Mouse (Mus musculus) myocyte (in vitro differentiated cells): ENCODE data around the gene Fam120b.
A peak's percentile ranks its signal among the peaks of the same experiment; 100 is the strongest.

ENCODE experiments used
- CEBPB ChIP-seq: IDR thresholded peaks from 2 replicates; pipeline ENCODE4 v1.6.1; 2011; ENCODE audit warnings: mild to moderate bottlenecking, moderate library complexity; ENCODE audit not compliant: poor library complexity, insufficient read depth, severe bottlenecking
- E2F4 ChIP-seq: IDR thresholded peaks from one replicate; pipeline ENCODE4 v1.6.1; 2011; ENCODE audit warnings: mild to moderate bottlenecking, control low read depth, moderate library complexity; ENCODE audit not compliant: insufficient read depth
- MAX ChIP-seq: IDR thresholded peaks from one replicate; pipeline ENCODE4 v1.6.1; 2011; ENCODE audit warnings: low read depth, mild to moderate bottlenecking, control low read depth
- MYOD1 ChIP-seq, 3 experiments: IDR thresholded peaks; one replicate each; pipeline ENCODE4 v1.6.1; 2011; ENCODE audit warnings: control low read depth in 2 of 3, low read depth in 2 of 3, mild to moderate bottlenecking in 2 of 3, moderate library complexity in 1 of 3; ENCODE audit not compliant: insufficient read length in 2 of 3, control insufficient read depth in 1 of 3
- MYOG ChIP-seq, 3 experiments: IDR thresholded peaks; one replicate each; pipeline ENCODE4 v1.6.1; 2011; ENCODE audit warnings: control low read depth in 2 of 3, low read depth in 2 of 3, mild to moderate bottlenecking in 2 of 3; ENCODE audit not compliant: insufficient read length in 2 of 3, control insufficient read depth in 1 of 3, insufficient read depth in 1 of 3
- POLR2A ChIP-seq: IDR thresholded peaks from one replicate; pipeline ENCODE4 v1.6.1; 2011; ENCODE audit warnings: low read depth, mild to moderate bottlenecking, control low read depth, moderate library complexity; ENCODE audit not compliant: insufficient read length
- POLR2AphosphoS2 ChIP-seq: IDR thresholded peaks from one replicate; pipeline ENCODE4 v1.6.1; 2011; ENCODE audit warnings: low read depth, control low read depth; ENCODE audit not compliant: insufficient read length
- REST ChIP-seq: IDR thresholded peaks from one replicate; pipeline ENCODE4 v1.6.1; 2011; ENCODE audit warnings: mild to moderate bottlenecking, control low read depth, moderate library complexity; ENCODE audit not compliant: insufficient read depth, insufficient read length
- SRF ChIP-seq: IDR thresholded peaks from one replicate; pipeline ENCODE4 v1.6.1; 2011; ENCODE audit warnings: low read depth; ENCODE audit not compliant: control insufficient read depth, insufficient read length
- TCF12 ChIP-seq: IDR thresholded peaks from one replicate; pipeline ENCODE4 v1.6.1; 2011; ENCODE audit warnings: mild to moderate bottlenecking, control low read depth; ENCODE audit not compliant: poor library complexity, insufficient read depth, severe bottlenecking
- TCF3 ChIP-seq: IDR thresholded peaks from one replicate; pipeline ENCODE4 v1.6.1; 2011; ENCODE audit warnings: low read depth, control low read depth; ENCODE audit not compliant: insufficient read length
- USF1 ChIP-seq: IDR thresholded peaks from one replicate; pipeline ENCODE4 v1.6.1; 2011; ENCODE audit warnings: low read depth, mild to moderate bottlenecking, control low read depth, moderate library complexity

- TF ChIP-seq MAX (no peak), E2F4 (no peak), POLR2A (peak; percentile 95), MYOG (IDR thresholded peaks at IDR 0.05; ENCODE audit: control insufficient read depth in 1 of 3, insufficient read depth in 1 of 3, insufficient read length in 2 of 3, low read depth in 2 of 3) (peak in 2 of 3 experiments; percentile 22 to 71), TCF12 (no peak), POLR2AphosphoS2 (peak; percentile 94), USF1 (no peak), CEBPB (no peak), MYOD1 (IDR thresholded peaks at IDR 0.05; ENCODE audit: control insufficient read depth in 1 of 3, insufficient read length in 2 of 3, low read depth in 2 of 3) (peak in 2 of 3 experiments; percentile 22 to 75), TCF3 (no peak), REST (no peak), SRF (peak; percentile 50)
These were observed 20.1 kb upstream of the Fam120b start for GRCm38 (mm10) chr17:15375701-15376493.
